Mouse (Mus musculus) C2C12 (cell line): Measurements from ENCODE around the gene Prss16.

Source experiments
- CEBPB ChIP-seq: IDR thresholded peaks from one replicate; pipeline ENCODE4 v1.6.1; 2011; ENCODE audit warnings: low read depth, mild to moderate bottlenecking, control low read depth, moderate library complexity
- CTCF ChIP-seq: IDR thresholded peaks from one replicate; pipeline ENCODE4 v1.5.1; 2011; ENCODE audit not compliant: control insufficient read depth, insufficient read depth, insufficient read length
- FOSL1 ChIP-seq: IDR thresholded peaks from one replicate; pipeline ENCODE4 v1.8.0; 2011; ENCODE audit warnings: mild to moderate bottlenecking, low read length; ENCODE audit not compliant: poor library complexity, insufficient read depth, severe bottlenecking
- MAX ChIP-seq: IDR thresholded peaks from one replicate; pipeline ENCODE4 v1.6.1; 2011; ENCODE audit warnings: mild to moderate bottlenecking, control low read depth
- MYOD1 ChIP-seq: IDR thresholded peaks from one replicate; pipeline ENCODE4 v1.6.1; 2011; ENCODE audit warnings: low read depth; ENCODE audit not compliant: control insufficient read depth, insufficient read length
- MYOG ChIP-seq: IDR thresholded peaks from one replicate; pipeline ENCODE4 v1.6.1; 2011; ENCODE audit not compliant: control insufficient read depth, insufficient read length; ENCODE audit errors: extremely low read depth
- USF1 ChIP-seq: IDR thresholded peaks from one replicate; pipeline ENCODE4 v1.6.1; 2011; ENCODE audit warnings: low read depth, mild to moderate bottlenecking, control low read depth, moderate library complexity

- no peak for TF ChIP-seq CTCF
- TF ChIP-seq MYOG, result no peak
- TF ChIP-seq CEBPB, result no peak
- TF ChIP-seq MAX, result no peak
- no peak for TF ChIP-seq MYOD1
- TF ChIP-seq USF1, result no peak
- TF ChIP-seq FOSL1, result no peak
Measured at GRCm38 (mm10) chr13:21969816-21970215, 39.7 kb downstream of the Prss16 start.
